Mouse (Mus musculus) embryonic facial prominence, embryonic 10.5 days (tissue): ENCODE measurements around the gene Podnl1. TPM values are rescaled to one million over a fixed set of nuclear protein-coding genes. Genes with fewer than 3 reads are reported as not detected.
A peak's percentile ranks its signal among the peaks of the same experiment; 100 is the strongest.

Experiments used
- DNase-seq: peaks from one replicate; pipeline ENCODE4 v3.0.0-alpha.2; 2017; ENCODE audit warnings: low spot score
- H3K27ac ChIP-seq: fragments of 300-500 bp; sonication (generic); replicated peaks from 2 replicates; pipeline ENCODE4 v1.5.1; 2016; ENCODE audit warnings: mild to moderate bottlenecking
- H3K27me3 ChIP-seq: fragments of 300-500 bp; sonication (generic); replicated peaks from 2 replicates; pipeline ENCODE4 v1.6.1; 2016; ENCODE audit warnings: low read depth, mild to moderate bottlenecking; ENCODE audit not compliant: poor library complexity, severe bottlenecking
- H3K36me3 ChIP-seq: fragments of 300-500 bp; sonication (generic); replicated peaks from 2 replicates; pipeline ENCODE4 v1.6.1; 2016; ENCODE audit warnings: mild to moderate bottlenecking, moderate library complexity
- H3K4me1 ChIP-seq: fragments of 300-500 bp; sonication (generic); 2 replicates; pipeline ENCODE4 v1.6.1; 2016
- H3K4me3 ChIP-seq: fragments of 300-500 bp; sonication (generic); 2 replicates; pipeline ENCODE4 v1.5.1; 2016; ENCODE audit warnings: mild to moderate bottlenecking, moderate library complexity
- H3K9me3 ChIP-seq: fragments of 300-500 bp; sonication (generic); 2 replicates; pipeline ENCODE4 v1.6.1; 2016; ENCODE audit warnings: mild to moderate bottlenecking
- WGBS: fragments of 180-500 bp; shearing (Covaris S2); methylation state at CpG from one replicate; pipeline ENCODE4 v1.1.7; 2016; 5-methylcytosine and 5-hydroxymethylcytosine counted together
- polyA plus RNA-seq: library from polyadenylated mRNA; unstranded; fragments of >200 nt; fragmentation: Nextera tagmentation; extraction: Ambion mirVana; gene quantifications from 2 replicates; pipeline ENCODE4 v1.2.1, GENCODE M21; 2016

The Podnl1 gene
- polyA plus RNA-seq, 1 experiment from 2014 or later = 0.12 TPM

DNA sequence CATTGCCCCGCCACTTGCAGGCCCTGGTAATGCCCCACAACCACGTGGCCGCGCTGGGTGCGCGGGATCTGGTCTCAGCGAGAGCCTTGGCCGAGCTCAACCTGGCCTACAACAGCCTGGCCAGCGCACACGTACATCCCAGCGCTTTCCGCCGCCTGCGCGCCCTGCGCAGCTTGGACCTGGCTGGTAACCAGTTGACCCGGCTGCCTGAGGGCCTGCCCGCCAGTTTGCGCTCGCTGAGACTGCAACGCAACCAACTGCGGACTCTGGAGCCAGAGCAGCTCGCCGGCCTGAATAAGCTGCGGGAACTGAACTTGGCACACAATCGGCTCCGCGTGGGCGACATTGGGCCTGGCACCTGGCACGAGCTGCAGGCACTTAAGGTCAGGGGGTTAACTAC lies 5.0 kb downstream of the Podnl1 start:
- no peak overlapping the region; the same call in 1 of the 2 replicates for H3K27ac ChIP-seq

DNA sequence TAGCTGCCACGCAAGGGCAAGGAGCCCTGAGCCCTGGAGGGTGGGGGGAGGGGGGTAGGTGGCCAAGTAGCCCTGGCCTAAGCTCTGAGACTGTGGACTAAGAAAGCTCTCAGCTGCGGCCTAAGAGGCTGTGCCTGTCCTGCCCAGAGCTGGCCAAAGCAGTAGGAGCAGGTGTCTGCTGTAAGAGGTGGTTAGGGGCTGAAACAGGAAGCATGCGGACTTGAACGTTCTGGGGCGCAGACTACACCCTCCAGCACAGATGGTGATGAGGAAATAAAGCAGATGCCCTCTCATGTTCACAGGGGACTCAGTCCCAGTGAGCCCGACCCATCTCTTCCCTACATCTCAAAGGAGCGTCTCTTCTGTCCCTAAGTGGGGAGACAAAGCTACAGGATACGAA lies 6.4 kb downstream of the Podnl1 start:
- no peak overlapping the region for H3K4me3 ChIP-seq

More for the DNA sequence above, 5.0 kb downstream of the Podnl1 start:
- no peaks in the 10 kb centered on the region for H3K9me3 ChIP-seq
- peak; percentile 41 for DNase-seq
- H3K4me1 ChIP-seq = peaks cover 29% of the 10 kb centered on the region
- peaks cover 53% of the 10 kb centered on the region for H3K36me3 ChIP-seq
- peaks cover 19% of the 10 kb centered on the region for H3K27me3 ChIP-seq
- 44% methylated on average over 30 of the region's 30 CpGs for WGBS
- no peak overlapping the region for H3K4me3 ChIP-seq

DNA sequence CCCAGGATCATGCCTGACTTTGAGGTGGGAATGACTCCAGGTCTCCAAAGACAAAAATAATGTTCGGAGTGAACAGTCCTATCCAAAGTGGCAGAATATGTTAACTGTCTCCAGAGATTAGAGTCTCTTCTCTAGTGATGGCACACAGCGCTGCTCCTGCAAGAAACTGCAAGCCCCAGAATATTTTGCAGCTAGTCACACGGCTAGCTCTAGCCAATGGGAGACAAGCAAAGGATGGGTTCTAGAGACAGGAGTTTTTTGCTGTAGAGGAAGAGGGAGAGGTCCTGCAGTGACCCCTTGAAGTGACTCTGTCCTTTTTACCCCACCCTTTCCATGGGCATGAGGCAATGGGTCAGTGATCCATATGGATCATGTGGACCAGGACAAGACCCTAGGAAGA lies 12.1 kb downstream of the Podnl1 start:
- H3K4me1 ChIP-seq = no peaks in the 10 kb centered on the region
- peaks cover 100% of the 10 kb centered on the region for H3K36me3 ChIP-seq
- H3K4me3 ChIP-seq = no peak overlapping the region
- H3K27me3 ChIP-seq = no peaks in the 10 kb centered on the region
- DNase-seq = no peak
- WGBS = 92% methylated on average over 3 of the region's 3 CpGs
- no peaks in the 10 kb centered on the region for H3K9me3 ChIP-seq
- no peak overlapping the region for H3K27ac ChIP-seq

More for the DNA sequence above, 6.4 kb downstream of the Podnl1 start:
- whole genome bisulfite sequencing = 90% methylated on average over 8 of the region's 8 CpGs
- DNase-seq = no peak
- 0 out of 2 replicates have a peak overlapping the region, but pooled peaks have one; percentile 4 for H3K27ac ChIP-seq
- H3K9me3 ChIP-seq = no peaks in the 10 kb centered on the region
- H3K27me3 ChIP-seq = peaks cover 19% of the 10 kb centered on the region
- H3K4me1 ChIP-seq = peaks cover 17% of the 10 kb centered on the region
- peaks cover 67% of the 10 kb centered on the region for H3K36me3 ChIP-seq

DNA sequence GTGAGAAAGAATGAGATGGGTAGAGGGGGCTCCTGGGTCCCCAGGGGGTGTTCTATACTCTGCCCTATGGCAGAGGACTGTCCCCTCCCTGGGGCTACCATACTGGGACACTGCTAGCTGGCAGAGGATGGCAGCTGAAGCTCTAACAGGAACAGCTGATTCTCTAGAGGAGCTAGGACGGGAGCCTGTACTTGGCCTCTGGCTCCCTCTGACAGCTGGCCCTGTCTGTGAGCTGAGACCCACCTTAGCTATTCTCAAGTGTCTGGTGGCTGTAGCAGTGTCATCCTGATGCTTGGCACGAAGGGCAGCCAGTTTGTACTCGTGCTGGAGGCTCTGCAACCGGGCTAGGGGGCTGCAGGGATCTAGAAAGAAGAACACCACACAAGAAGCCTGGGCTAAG lies 15.0 kb downstream of the Podnl1 start:
- Histone ChIP-seq H3K27me3 (no peaks in the 10 kb centered on the region), H3K4me1 (0 out of 2 replicates have a peak, but pooled peaks cover 3% of the 10 kb centered on the region), H3K4me3 (no peak overlapping the region), H3K36me3 (peaks cover 93% of the 10 kb centered on the region), H3K9me3 (no peaks in the 10 kb centered on the region), H3K27ac (no peak overlapping the region)
- 93% methylated on average over 4 of the region's 4 CpGs for WGBS
- DNase-seq = no peak

DNA sequence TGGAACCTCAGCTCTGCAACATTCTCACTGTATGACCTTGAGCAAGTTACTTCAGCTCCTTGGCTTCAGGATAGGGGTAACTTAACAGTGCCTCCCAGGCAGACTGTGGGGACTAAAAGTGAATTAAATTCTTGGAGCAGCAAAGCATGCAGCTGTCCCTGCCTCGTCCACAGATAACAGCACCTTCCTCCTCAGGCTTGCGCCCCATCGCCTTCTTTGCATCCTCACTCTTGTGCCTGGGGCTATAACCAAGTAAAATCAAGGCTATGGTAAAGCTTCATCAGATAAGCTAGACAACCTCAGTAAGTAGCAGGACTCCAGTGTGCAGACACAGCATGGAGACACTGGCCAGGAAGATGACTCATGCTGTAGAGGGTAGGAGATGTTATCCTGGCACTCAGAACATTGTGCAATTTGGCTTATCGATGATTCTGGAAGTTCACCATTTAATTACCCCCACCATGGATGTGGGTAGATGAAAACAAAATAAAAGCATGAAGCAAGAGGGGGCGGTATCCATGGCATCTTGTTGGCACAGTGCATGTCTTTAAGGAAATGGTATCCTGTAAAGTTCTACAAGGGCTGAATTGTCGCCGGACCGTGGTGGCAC lies 19.0 kb downstream of the Podnl1 start:
- H3K4me3 ChIP-seq = no peak overlapping the region
- peaks cover 5% of the 10 kb centered on the region; the same call in 1 of the 2 replicates for H3K27me3 ChIP-seq
- H3K36me3 ChIP-seq = peaks cover 54% of the 10 kb centered on the region
- H3K9me3 ChIP-seq = no peaks in the 10 kb centered on the region
- peaks cover 31% of the 10 kb centered on the region for H3K4me1 ChIP-seq
- DNase-seq = no peak
- 93% methylated on average over 8 of the region's 8 CpGs for WGBS
- H3K27ac ChIP-seq = no peak overlapping the region

DNA sequence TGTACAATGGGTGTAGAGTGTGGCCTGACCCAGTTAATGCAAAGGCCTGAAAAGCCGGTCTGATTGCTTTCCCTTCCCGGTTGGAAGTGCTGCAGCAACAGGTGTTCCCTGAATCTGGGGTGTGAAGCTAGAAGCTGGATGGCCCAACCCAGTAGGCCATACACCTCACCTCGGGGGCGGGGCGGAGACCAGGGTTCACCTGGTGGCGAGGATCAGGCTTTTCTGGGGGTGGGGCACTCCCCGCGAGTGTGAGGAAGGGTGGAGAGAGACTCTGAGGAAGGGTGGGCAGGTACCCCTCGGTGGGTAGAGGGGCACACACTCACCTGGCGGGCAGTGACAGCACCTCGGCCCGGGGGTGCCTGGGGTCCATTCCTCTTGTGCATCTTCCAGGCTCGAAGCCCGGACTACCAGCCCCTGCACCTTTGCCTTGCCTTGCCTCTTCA lies 21.6 kb downstream of the Podnl1 start:
- H3K9me3 ChIP-seq = no peaks in the 10 kb centered on the region
- peak overlapping the region; percentile 84 for H3K4me3 ChIP-seq
- H3K27ac ChIP-seq = peak overlapping the region; percentile 90
- DNase-seq = no peak
- peaks cover 31% of the 10 kb centered on the region for H3K4me1 ChIP-seq
- H3K27me3 ChIP-seq = peaks cover 5% of the 10 kb centered on the region; the same call in 1 of the 2 replicates
- 9% methylated on average over 14 of the region's 14 CpGs for WGBS
- H3K36me3 ChIP-seq = peaks cover 28% of the 10 kb centered on the region

DNA sequence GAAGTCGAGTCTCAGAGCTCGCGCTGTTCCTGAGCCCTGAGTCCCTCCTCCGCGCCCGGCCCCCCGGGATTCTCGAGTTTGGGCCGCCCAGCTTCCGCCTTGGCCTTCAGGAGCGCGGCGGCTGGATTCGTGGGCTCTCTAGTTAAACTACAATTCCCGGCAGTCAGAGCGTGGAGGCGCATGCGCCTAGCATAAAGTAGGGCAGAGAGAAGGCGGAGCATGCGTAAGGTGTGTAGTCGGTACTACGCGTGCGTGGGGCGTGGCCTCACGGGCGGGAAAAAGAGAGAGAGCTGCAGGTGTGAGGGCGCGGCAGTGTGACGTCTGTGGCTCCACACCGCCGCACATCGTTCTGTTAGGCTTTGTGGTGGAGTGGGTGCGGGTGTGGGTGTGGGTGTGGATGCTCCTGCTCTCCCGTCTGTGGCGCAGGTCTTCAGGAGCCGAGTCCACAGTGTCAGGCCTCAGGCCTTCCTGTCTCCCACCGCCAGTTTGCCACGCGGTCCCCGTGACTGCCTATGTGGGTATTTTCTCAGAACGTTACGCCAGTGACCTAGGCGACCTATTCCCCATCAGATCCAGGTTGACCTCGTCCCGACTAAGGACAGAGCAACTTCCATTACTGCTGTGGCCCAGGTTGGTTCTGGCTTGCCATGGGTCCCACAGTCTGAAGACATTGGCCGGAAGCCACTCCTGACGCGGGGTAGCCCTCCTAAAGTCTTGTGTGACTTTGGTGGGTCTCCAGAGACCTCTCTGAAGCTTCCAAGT lies 22.2 kb downstream of the Podnl1 start, which contains the start of the genes Cc2d1a and 4930432K21Rik:
Gene Cc2d1a (minus strand): TSS at position 168 of the 762 bp plus-strand sequence.
Gene 4930432K21Rik (plus strand): TSS at position 257 of the 762 bp plus-strand sequence.
- Histone ChIP-seq H3K36me3 (peaks cover 22% of the 10 kb centered on the region), H3K4me3 (peak within 1 kb of the TSS; percentile 84), H3K27ac (peak within 1 kb of the TSS; percentile 90), H3K4me1 (peaks cover 31% of the 10 kb centered on the region), H3K27me3 (peaks cover 5% of the 10 kb centered on the region; the same call in 1 of the 2 replicates), H3K9me3 (no peaks in the 10 kb centered on the region)
- peak; percentile 95 for DNase-seq
- 17% methylated on average over 49 of the region's 49 CpGs for WGBS

DNA sequence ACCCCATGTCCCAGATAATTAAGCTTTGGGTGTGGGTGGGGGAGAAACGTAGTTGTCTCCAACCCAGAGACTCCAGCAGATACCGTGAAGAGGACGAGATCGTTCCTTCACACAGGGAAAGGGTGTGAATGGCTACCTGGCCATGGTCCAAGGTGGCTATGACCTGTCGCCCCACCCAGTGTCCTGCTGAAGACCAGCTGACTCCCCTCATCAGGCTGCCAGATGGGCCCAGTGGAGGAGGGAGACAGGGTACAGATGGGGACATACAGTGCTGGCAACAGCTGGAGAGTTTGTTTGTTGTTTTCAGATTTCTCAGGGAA lies 22.7 kb downstream of the Podnl1 start:
- Histone ChIP-seq H3K27me3 (peaks cover 5% of the 10 kb centered on the region; the same call in 1 of the 2 replicates), H3K4me1 (peaks cover 31% of the 10 kb centered on the region), H3K9me3 (no peaks in the 10 kb centered on the region), H3K4me3 (peak overlapping the region; percentile 84), H3K27ac (peak overlapping the region; percentile 90; the same call in 1 of the 2 replicates), H3K36me3 (peaks cover 17% of the 10 kb centered on the region)
- no peak for DNase-seq
- 96% methylated on average over 5 of the region's 5 CpGs for WGBS

DNA sequence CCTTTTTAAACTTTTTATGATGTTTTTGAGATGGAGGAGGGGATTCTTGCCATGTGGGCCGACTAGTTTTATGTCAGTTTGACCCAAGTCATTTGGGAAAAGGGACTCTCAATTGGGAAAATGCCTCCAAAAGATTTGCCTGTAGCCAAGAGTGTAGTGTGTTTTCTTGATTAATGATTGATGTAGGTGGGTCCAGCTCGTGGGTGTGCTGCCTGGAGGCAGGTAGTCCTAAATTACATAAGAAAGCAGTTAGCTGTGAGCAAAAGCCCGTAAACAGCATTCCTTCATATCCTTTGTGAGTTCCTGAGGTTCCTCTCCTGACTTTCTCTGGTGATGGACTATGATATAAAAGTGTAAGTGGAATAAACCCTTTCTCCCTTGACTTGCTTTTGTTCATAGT lies 23.4 kb downstream of the Podnl1 start:
- Histone ChIP-seq H3K4me3 (no peak overlapping the region), H3K9me3 (no peaks in the 10 kb centered on the region), H3K27me3 (peaks cover 5% of the 10 kb centered on the region; the same call in 1 of the 2 replicates), H3K27ac (no peak overlapping the region), H3K36me3 (peaks cover 10% of the 10 kb centered on the region), H3K4me1 (peaks cover 31% of the 10 kb centered on the region)
- WGBS = 74% methylated on average over 3 of the region's 3 CpGs
- DNase-seq = no peak

DNA sequence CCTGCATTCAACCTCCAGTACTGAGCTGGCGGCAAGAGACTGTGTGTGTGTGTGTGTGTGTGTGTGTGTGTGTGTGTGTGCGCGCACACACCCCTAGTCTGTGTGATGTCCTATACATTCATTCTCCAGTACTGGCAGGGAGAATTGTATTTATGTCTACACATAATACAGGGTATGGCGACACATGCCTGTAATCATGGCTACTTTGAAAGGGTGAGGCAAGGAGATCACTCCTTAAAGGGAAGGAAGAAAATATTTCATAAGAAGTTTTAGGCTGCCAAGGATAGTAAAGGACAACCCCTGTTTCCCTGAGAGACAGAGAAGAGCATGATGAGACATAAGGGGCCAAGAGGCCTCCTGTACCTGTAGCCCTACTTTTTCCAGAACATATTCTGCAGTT lies 31.8 kb downstream of the Podnl1 start:
- no peaks in the 10 kb centered on the region for H3K27me3 ChIP-seq
- H3K27ac ChIP-seq = no peak overlapping the region
- DNase-seq = no peak
- no peaks in the 10 kb centered on the region for H3K9me3 ChIP-seq
- 91% methylated on average over 4 of the region's 4 CpGs for WGBS
- no peaks in the 10 kb centered on the region for H3K4me1 ChIP-seq
- no peak overlapping the region for H3K4me3 ChIP-seq
- peaks cover 22% of the 10 kb centered on the region for H3K36me3 ChIP-seq

DNA sequence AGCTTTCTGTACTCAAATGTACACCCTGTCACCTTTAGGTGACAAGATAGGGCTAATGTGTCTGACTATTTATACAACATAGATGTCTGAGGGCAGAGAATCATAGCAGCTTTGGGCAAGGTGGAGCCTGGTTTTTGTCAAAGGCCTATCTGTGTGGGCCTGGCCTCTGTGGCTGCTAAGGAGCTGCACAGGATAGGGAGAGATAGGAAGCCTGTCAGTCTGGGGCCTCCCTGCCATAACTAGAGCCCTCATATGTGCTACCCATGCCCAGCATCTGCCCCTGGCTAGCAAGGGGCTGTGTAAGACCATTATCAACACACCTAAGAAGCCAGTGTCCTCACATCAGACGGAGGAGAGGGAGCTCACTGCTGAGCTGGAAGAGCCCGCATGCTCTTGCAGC lies 41.9 kb downstream of the Podnl1 start:
- no peak overlapping the region for H3K27ac ChIP-seq
- H3K4me3 ChIP-seq = no peak overlapping the region
- H3K4me1 ChIP-seq = no peaks in the 10 kb centered on the region
- WGBS = 90% methylated on average over 2 of the region's 2 CpGs
- DNase-seq = no peak
- H3K36me3 ChIP-seq = peaks cover 39% of the 10 kb centered on the region
- no peaks in the 10 kb centered on the region for H3K9me3 ChIP-seq
- H3K27me3 ChIP-seq = no peaks in the 10 kb centered on the region

DNA sequence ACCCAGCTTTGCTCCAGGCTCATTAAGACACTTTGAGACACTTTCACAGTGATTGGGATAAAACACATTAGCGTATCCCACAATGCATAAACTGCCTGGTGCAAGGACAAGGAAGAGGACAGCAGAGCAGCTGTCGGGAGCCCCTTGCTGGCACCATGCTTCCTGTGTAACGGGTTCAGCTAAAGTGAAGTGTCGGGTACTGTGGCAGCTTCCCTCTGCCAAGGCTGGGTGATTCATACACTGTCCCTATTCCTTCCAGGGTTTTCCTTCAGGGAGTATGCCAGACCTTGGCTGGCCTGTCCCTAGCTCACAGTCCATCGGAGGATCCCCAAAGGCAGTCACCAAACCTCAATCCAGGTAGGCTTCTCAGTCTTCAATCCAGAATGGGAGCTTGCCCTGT lies 44.3 kb downstream of the Podnl1 start:
- Histone ChIP-seq H3K36me3 (peaks cover 57% of the 10 kb centered on the region), H3K4me1 (no peaks in the 10 kb centered on the region), H3K27ac (no peak overlapping the region), H3K4me3 (no peak overlapping the region), H3K27me3 (no peaks in the 10 kb centered on the region), H3K9me3 (no peaks in the 10 kb centered on the region)
- 90% methylated on average over 5 of the region's 5 CpGs for WGBS
- DNase-seq = no peak

DNA sequence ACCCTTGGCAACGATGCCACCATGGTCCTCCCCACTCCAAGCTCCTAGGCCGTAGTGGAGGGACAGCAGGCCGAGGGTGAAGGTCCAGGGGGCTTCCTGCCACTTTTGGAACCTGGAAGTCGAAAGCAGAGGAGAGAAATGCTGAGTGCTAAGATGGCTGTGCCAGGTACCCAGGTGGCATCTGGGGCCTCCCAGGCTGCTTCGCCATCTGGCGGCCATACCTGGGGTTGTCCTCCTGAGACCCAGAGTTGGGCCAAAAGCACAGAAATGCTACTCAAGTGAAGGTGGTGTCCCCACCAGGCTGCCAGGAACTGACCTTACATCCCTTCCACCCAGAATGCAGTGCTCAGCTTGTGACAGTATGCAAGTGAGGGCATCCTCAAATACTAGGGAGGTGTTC lies 48.1 kb downstream of the Podnl1 start:
- Histone ChIP-seq H3K4me3 (no peak overlapping the region), H3K4me1 (peaks cover 20% of the 10 kb centered on the region), H3K27ac (no peak overlapping the region), H3K9me3 (no peaks in the 10 kb centered on the region), H3K36me3 (peaks cover 87% of the 10 kb centered on the region), H3K27me3 (no peaks in the 10 kb centered on the region)
- WGBS = 85% methylated on average over 6 of the region's 6 CpGs
- DNase-seq = no peak
